Mouse (Mus musculus): ENCODE measurements around the gene Atrn.

DNA sequence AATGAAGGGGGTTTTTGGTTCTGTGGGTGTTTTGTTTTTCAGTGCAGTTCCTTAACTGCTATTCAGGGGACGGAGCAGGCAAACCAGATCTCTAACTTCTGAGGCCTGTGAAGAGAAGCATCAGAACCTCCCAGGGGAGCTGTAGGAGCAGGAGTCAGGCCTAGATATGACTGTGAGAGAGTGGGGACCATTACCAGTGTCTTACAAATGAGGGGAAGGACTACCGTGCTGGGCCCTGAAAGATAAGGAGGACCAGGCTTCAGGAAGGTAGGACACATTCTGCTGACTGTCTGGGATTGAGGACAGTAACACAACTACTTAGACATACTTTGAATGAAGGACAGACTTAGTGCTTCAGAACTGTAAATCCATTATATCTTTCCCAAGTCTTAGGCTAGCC, 102.8 kb downstream of the Atrn start:
- no peak for TF ChIP-seq POLR2A (IDR thresholded peaks at IDR 0.05; ENCODE audit: borderline replicate concordance, extremely low read depth, insufficient read depth, insufficient read length, poor library complexity, severe bottlenecking)
- TF ChIP-seq CTCF (IDR thresholded peaks at IDR 0.05; ENCODE audit: borderline replicate concordance, extremely low read depth, insufficient read depth, insufficient read length), result no peak

Measured in brain, embryonic 14.5 days (tissue).